Mouse (Mus musculus): ENCODE data around the gene Gm20517. TPM values are rescaled to one million over a fixed set of nuclear protein-coding genes. Genes with fewer than 3 reads are reported as not detected.
A peak's percentile ranks its signal among the peaks of the same experiment; 100 is the strongest.
"Not testable (repeated sequence)": the region's sequence is repeated elsewhere in the genome, so short reads cannot be mapped to it uniquely, and the experiment has no call there.

The Gm20517 gene
- total RNA-seq, 2 experiments from 2014 or later: 1.2 to 1.9 TPM

GRCm38 (mm10) chr17:47618556-47619311, 7.3 kb downstream of the Gm20517 start:
- DNase-seq: no peak
- intact Hi-C loops (cut with DNase I; ENCODE audit: low total_unique reads): loop anchor here (5.0 to 10.0 kb wide), 2 partner anchors 56 to 74 kb away; partner anchors contain the start of genes Gm21981 and Prickle4

GRCm38 (mm10) chr17:47622912-47623554, 11.6 kb downstream of the Gm20517 start:
- intact Hi-C loops (cut with DNase I; ENCODE audit: low total_unique reads): no loop called here
- peak; percentile 47 for DNase-seq

- DNase-seq; intact Hi-C loops (cut with DNase I; ENCODE audit: low total_unique reads): not testable (repeated sequence)
Observed at GRCm38 (mm10) chr17:47624572-47624971, 13.2 kb downstream of the Gm20517 start.

- intact Hi-C loops (cut with DNase I; ENCODE audit: low total_unique reads): no loop called here
- no peak for DNase-seq
Observed at GRCm38 (mm10) chr17:47625088-47625487, 13.7 kb downstream of the Gm20517 start.

GRCm38 (mm10) chr17:47626031-47626430, 14.6 kb downstream of the Gm20517 start:
- DNase-seq: no peak
- intact Hi-C loops (cut with DNase I; ENCODE audit: low total_unique reads): no loop called here

GRCm38 (mm10) chr17:47627791-47628190, 16.4 kb downstream of the Gm20517 start:
- DNase-seq: no peak
- intact Hi-C loops (cut with DNase I; ENCODE audit: low total_unique reads): no loop called here

- intact Hi-C loops (cut with DNase I; ENCODE audit: low total_unique reads): no loop called here
- peak; percentile 96 for DNase-seq
Observed at GRCm38 (mm10) chr17:47628851-47629676, 17.7 kb downstream of the Gm20517 start.

GRCm38 (mm10) chr17:47629717-47630677, 18.6 kb downstream of the Gm20517 start:
- intact Hi-C loops (cut with DNase I; ENCODE audit: low total_unique reads): no loop called here
- DNase-seq: no peak

GRCm38 (mm10) chr17:47630678-47631065, 19.3 kb downstream of the Gm20517 start, which contains the start of gene Usp49:
TSS of gene Usp49 (plus strand) at chr17:47630690.
- DNase-seq: no peak
- intact Hi-C loops (cut with DNase I; ENCODE audit: low total_unique reads): no loop called here

GRCm38 (mm10) chr17:47632181-47632840, 20.9 kb downstream of the Gm20517 start:
- intact Hi-C loops (cut with DNase I; ENCODE audit: low total_unique reads): no loop called here
- no peak for DNase-seq

GRCm38 (mm10) chr17:47633999-47634770, 22.8 kb downstream of the Gm20517 start:
- intact Hi-C loops (cut with DNase I; ENCODE audit: low total_unique reads): no loop called here
- no peak for DNase-seq

- intact Hi-C loops (cut with DNase I; ENCODE audit: low total_unique reads): no loop called here
- DNase-seq: no peak
Observed at GRCm38 (mm10) chr17:47642992-47643391, 31.6 kb downstream of the Gm20517 start.

- DNase-seq: peak; percentile 70
- intact Hi-C loops (cut with DNase I; ENCODE audit: low total_unique reads): no loop called here
Observed at GRCm38 (mm10) chr17:47646683-47647082, 35.3 kb downstream of the Gm20517 start.

GRCm38 (mm10) chr17:47648966-47649365, 37.6 kb downstream of the Gm20517 start:
- intact Hi-C loops (cut with DNase I; ENCODE audit: low total_unique reads): no loop called here
- no peak for DNase-seq

GRCm38 (mm10) chr17:47651953-47652352, 40.6 kb downstream of the Gm20517 start:
- intact Hi-C loops (cut with DNase I; ENCODE audit: low total_unique reads): no loop called here

GRCm38 (mm10) chr17:47654346-47654745, 43.0 kb downstream of the Gm20517 start:
- DNase-seq; intact Hi-C loops (cut with DNase I; ENCODE audit: low total_unique reads): not testable (repeated sequence)

More at GRCm38 (mm10) chr17:47651953-47652352, 40.6 kb downstream of the Gm20517 start:
- no peak for DNase-seq

GRCm38 (mm10) chr17:47655697-47656096, 44.3 kb downstream of the Gm20517 start:
- intact Hi-C loops (cut with DNase I; ENCODE audit: low total_unique reads): no loop called here

GRCm38 (mm10) chr17:47657901-47658300, 46.5 kb downstream of the Gm20517 start:
- intact Hi-C loops (cut with DNase I; ENCODE audit: low total_unique reads): no loop called here
- no peak for DNase-seq

More at GRCm38 (mm10) chr17:47655697-47656096, 44.3 kb downstream of the Gm20517 start:
- DNase-seq: no peak
